ENCODE assay signal across 18 mouse cellular contexts in the genomic region with DNA sequence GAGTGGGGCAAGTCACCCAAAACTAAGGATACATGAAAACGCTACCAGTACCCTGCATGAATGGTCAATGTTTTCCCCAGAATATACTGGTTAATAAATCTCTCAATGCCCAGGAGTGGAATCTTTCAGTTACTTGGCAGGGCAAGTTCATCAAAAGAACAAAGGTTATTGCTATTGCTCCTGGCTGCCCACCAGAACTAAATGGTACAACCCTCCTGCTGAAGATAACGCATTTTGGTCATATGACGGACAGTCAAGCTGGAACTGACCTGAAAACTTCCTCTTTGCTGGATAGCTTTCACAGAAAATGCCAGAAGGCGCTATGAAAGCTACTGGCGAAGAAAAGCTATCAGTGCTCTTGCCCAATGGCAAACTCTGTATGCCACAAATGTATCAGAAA. TPM values are rescaled to one million over a fixed set of nuclear protein-coding genes. Genes with fewer than 3 reads are reported as not detected.
DNase-seq lines count a peak whose midpoint lies in the region; ATAC-seq lines count a peak whose summit lies in the region.
"Had no signal": no experiment of that assay in that cellular context is flagged by ENCODE, and none has a peak within 500 bp of the region (broad histone marks: within the 10 kb centered on the region; RNA-seq: fewer than 3 reads in every experiment).

No protein-coding gene starts in this region.

- H3K4me1 ChIP-seq in kidney, embryonic 16.5 days (ENCODE audit: insufficient read depth, low read length): no peaks in the 10 kb centered on the region
- H3K4me1 ChIP-seq in midbrain, embryonic 11.5 days (ENCODE audit: control insufficient read depth, insufficient read depth, low read length): no peaks in the 10 kb centered on the region
- no peaks in the 10 kb centered on the region for H3K4me1 ChIP-seq in midbrain, embryonic 14.5 days (ENCODE audit: control insufficient read depth, insufficient read depth, low read length)
- H3K4me1 ChIP-seq: embryonic facial prominence, embryonic 12.5 days; forebrain, embryonic 12.5 days; hindbrain, embryonic 15.5 days had no signal

- no peak overlapping the region for H3K27ac ChIP-seq in kidney, embryonic 16.5 days (ENCODE audit: low read length)
- no peak overlapping the region for H3K27ac ChIP-seq in midbrain, embryonic 11.5 days (ENCODE audit: low read depth, low read length)
- H3K27ac ChIP-seq in midbrain, embryonic 14.5 days (replicated peaks; ENCODE audit: low read depth, low read length): no peak overlapping the region
- H3K27ac ChIP-seq: embryonic facial prominence, embryonic 12.5 days; forebrain, embryonic 12.5 days; heart, embryonic 13.5 days; hindbrain, embryonic 15.5 days had no signal

- DNase-seq in kidney, adult 18-20 months: peak; percentile 21
- DNase-seq in midbrain, embryonic 11.5 days (ENCODE audit: low spot score, missing footprints): peak; percentile 77
- no peak for DNase-seq in midbrain, embryonic 14.5 days
- peak; percentile 12 for DNase-seq in kidney, postnatal 10 days
- DNase-seq in frontal cortex, postnatal 10 days (ENCODE audit: low spot score in 2 of 2): no peak
- DNase-seq: adrenal gland, postnatal 10 days; cerebellum, adult 11 months; cerebellum, adult 8-10 months; cerebellum, postnatal 14 days; gastrocnemius, postnatal 14 days; heart, postnatal 36 days had no signal

- no peak for ATAC-seq in kidney, embryonic 16.5 days (ENCODE audit: low FRiP score, low TSS enrichment)
- ATAC-seq in midbrain, embryonic 11.5 days (ENCODE audit: low FRiP score): no peak
- ATAC-seq in midbrain, embryonic 14.5 days (ENCODE audit: low FRiP score, low TSS enrichment): no peak
- ATAC-seq in erythroid progenitor cell, adult 5-6 weeks (replicated peaks; ENCODE audit: low FRiP score, poor library complexity, severe bottlenecking): no peak
- ATAC-seq: forebrain, embryonic 16.5 days had no signal

- H3K4me3 ChIP-seq in kidney, embryonic 16.5 days (ENCODE audit: low read length): no peak overlapping the region
- no peak overlapping the region for H3K4me3 ChIP-seq in midbrain, embryonic 11.5 days (ENCODE audit: low read depth, low read length)
- H3K4me3 ChIP-seq in midbrain, embryonic 14.5 days (replicated peaks; ENCODE audit: low read depth, low read length): no peak overlapping the region
- H3K4me3 ChIP-seq: embryonic facial prominence, embryonic 12.5 days; forebrain, embryonic 12.5 days; heart, embryonic 13.5 days; hindbrain, embryonic 15.5 days had no signal

- H3K27me3 ChIP-seq in kidney, embryonic 16.5 days (ENCODE audit: insufficient read depth, low read length): no peaks in the 10 kb centered on the region
- H3K27me3 ChIP-seq in midbrain, embryonic 11.5 days (ENCODE audit: control insufficient read depth, insufficient read depth, low read length): no peaks in the 10 kb centered on the region
- H3K27me3 ChIP-seq in midbrain, embryonic 14.5 days (ENCODE audit: control insufficient read depth, insufficient read depth, low read length): no peaks in the 10 kb centered on the region
- H3K27me3 ChIP-seq: embryonic facial prominence, embryonic 12.5 days; forebrain, embryonic 12.5 days; heart, embryonic 13.5 days; hindbrain, embryonic 15.5 days had no signal

- H3K9ac ChIP-seq in kidney, embryonic 16.5 days (replicated peaks; ENCODE audit: low read length): no peak overlapping the region
- H3K9ac ChIP-seq in midbrain, embryonic 11.5 days (ENCODE audit: low read length): no peak overlapping the region
- H3K9ac ChIP-seq in midbrain, embryonic 14.5 days (replicated peaks; ENCODE audit: low read length): no peak overlapping the region
- H3K9ac ChIP-seq: embryonic facial prominence, embryonic 12.5 days; forebrain, embryonic 12.5 days; heart, embryonic 13.5 days; hindbrain, embryonic 15.5 days had no signal

- peaks cover 39% of the 10 kb centered on the region for H3K36me3 ChIP-seq in kidney, embryonic 16.5 days (ENCODE audit: insufficient read depth, low read length)
- H3K36me3 ChIP-seq in midbrain, embryonic 11.5 days (ENCODE audit: control insufficient read depth, insufficient read depth, low read length): peaks cover 3% of the 10 kb centered on the region; the same call in 1 of the 2 replicates
- peaks cover 35% of the 10 kb centered on the region for H3K36me3 ChIP-seq in midbrain, embryonic 14.5 days (ENCODE audit: control insufficient read depth, insufficient read depth, low read length)

- WGBS in kidney, embryonic 16.5 days: 84% methylated on average over 5 of the region's 5 CpGs
- WGBS in midbrain, embryonic 11.5 days: 93% methylated on average over 5 of the region's 5 CpGs
- 97% methylated on average over 5 of the region's 5 CpGs for WGBS in midbrain, embryonic 14.5 days

- H3K4me2 ChIP-seq in kidney, embryonic 16.5 days (replicated peaks; ENCODE audit: low read depth, low read length): no peak overlapping the region
- H3K4me2 ChIP-seq in midbrain, embryonic 11.5 days: no peak overlapping the region
- H3K4me2 ChIP-seq in midbrain, embryonic 14.5 days (ENCODE audit: low read length): no peak overlapping the region
- H3K4me2 ChIP-seq: embryonic facial prominence, embryonic 12.5 days; forebrain, embryonic 12.5 days; heart, embryonic 13.5 days; hindbrain, embryonic 15.5 days had no signal

- H3K9me3 ChIP-seq in kidney, embryonic 16.5 days (ENCODE audit: low read length): no peaks in the 10 kb centered on the region
- no peaks in the 10 kb centered on the region for H3K9me3 ChIP-seq in midbrain, embryonic 11.5 days (ENCODE audit: control insufficient read depth, low read length)
- H3K9me3 ChIP-seq in midbrain, embryonic 14.5 days (ENCODE audit: control insufficient read depth, low read length): no peaks in the 10 kb centered on the region
- H3K9me3 ChIP-seq: embryonic facial prominence, embryonic 12.5 days; forebrain, embryonic 12.5 days; heart, embryonic 13.5 days; hindbrain, embryonic 15.5 days had no signal

RNA-seq across cellular contexts. Expression of a gene that starts 45.2 kb away (rescaled TPM):
- polyA plus RNA-seq in kidney, embryonic 16.5 days (2015; fragmentation: Nextera tagmentation; extraction: Ambion mirVana): 77.9 and 84.8 TPM in 2 replicates
- polyA plus RNA-seq in midbrain, embryonic 11.5 days (2014; fragmentation: Nextera tagmentation; extraction: Ambion mirVana): 70.0 and 75.2 TPM in 2 replicates
- polyA plus RNA-seq in midbrain, embryonic 14.5 days (2014; fragmentation: Nextera tagmentation; extraction: Ambion mirVana): 54.9 and 59.8 TPM in 2 replicates
- 17.7 and 28.1 TPM in 2 replicates for total RNA-seq in erythroid progenitor cell, adult 5-6 weeks (2015; ENCODE audit: low replicate concordance)
- 13.5 and 16.1 TPM in 2 replicates for total RNA-seq in erythroid progenitor cell, adult 5-6 weeks (2017; ENCODE audit: low replicate concordance)

Comparison
In these comparisons a context has a peak if more than half of its experiments do, and no peak if none do; other contexts are left out.
1. DNase-seq: peak in kidney, adult 18-20 months (single experiment), midbrain, embryonic 11.5 days (single experiment) and kidney, postnatal 10 days (single experiment); none in midbrain, embryonic 14.5 days (single experiment) and frontal cortex, postnatal 10 days (0 of 2).